Mouse (Mus musculus): ENCODE data around the gene Klhl29. TPM values are rescaled to one million over a fixed set of nuclear protein-coding genes. Genes with fewer than 3 reads are reported as not detected.
A peak's percentile ranks its signal among the peaks of the same experiment; 100 is the strongest.

Klhl29 gene
- polyA plus RNA-seq, 2 experiments = 4.9 to 14.0 TPM

DNA sequence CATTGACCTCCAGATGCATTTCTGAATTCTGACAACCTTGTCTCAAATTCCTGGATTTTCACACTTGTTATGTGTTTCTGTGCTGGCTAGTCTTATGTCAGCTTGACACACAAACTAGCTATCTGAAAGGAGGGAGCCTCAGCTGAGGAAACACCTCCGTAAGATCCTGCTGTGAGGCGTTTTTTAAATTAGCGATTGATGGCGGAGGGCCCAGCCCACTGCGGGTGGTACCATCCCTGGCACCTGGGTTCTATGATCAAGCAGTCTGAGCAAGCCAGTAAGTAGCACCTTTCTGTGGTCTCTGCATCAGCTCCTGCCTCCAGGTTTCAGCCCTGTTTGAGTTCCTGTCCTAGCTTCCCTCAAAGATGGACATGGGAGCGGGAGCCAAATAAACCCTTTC lies 131.6 kb downstream of the Klhl29 start:
- ATAC-seq (ENCODE audit: low FRiP score, low read depth) (no peak), DNase-seq (ENCODE audit: low spot score) (no peak)
- Histone ChIP-seq H3K27me3 (ENCODE audit: control insufficient read depth, insufficient read depth, low read length) (no peaks in the 10 kb centered on the region), H3K4me2 (replicated peaks; ENCODE audit: low read depth, low read length, severe bottlenecking) (no peak overlapping the region), H3K27ac (replicated peaks; ENCODE audit: low read depth, low read length) (no peak overlapping the region), H3K9ac (ENCODE audit: low read depth, low read length, severe bottlenecking) (no peak overlapping the region), H3K9me3 (ENCODE audit: control insufficient read depth, low read length) (no peaks in the 10 kb centered on the region), H3K4me1 (ENCODE audit: control insufficient read depth, insufficient read depth, low read length) (peaks cover 59% of the 10 kb centered on the region), H3K36me3 (ENCODE audit: control insufficient read depth, insufficient read depth, low read length) (no peaks in the 10 kb centered on the region), H3K4me3 (replicated peaks; ENCODE audit: low read length) (no peak overlapping the region)
- WGBS = 61% methylated on average over 6 of the region's 6 CpGs
- TF ChIP-seq POLR2A (IDR thresholded peaks at IDR 0.05; ENCODE audit: borderline replicate concordance, extremely low read depth, insufficient read depth, insufficient read length) = no peak

DNA sequence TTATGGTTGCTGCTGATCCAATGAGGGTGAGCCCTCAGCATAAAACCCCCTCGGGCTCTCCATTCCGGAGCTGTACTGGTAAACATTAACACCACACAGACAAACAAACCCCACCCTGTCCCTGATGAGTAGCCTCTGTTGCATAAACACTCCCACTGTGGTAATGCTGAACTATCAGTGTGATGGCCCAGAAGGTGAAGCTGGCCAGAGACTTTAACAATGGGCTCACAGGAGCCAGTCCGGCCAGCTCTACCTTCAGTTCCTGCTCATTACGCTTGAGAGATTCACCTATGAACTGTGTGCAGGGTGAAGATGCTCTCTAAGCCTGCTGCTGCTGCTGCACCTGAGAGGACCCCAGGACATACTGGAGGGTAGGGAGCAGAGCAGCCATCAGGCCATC lies 132.0 kb downstream of the Klhl29 start:
- H3K4me1 ChIP-seq (ENCODE audit: control insufficient read depth, insufficient read depth, low read length) = peaks cover 62% of the 10 kb centered on the region

DNA sequence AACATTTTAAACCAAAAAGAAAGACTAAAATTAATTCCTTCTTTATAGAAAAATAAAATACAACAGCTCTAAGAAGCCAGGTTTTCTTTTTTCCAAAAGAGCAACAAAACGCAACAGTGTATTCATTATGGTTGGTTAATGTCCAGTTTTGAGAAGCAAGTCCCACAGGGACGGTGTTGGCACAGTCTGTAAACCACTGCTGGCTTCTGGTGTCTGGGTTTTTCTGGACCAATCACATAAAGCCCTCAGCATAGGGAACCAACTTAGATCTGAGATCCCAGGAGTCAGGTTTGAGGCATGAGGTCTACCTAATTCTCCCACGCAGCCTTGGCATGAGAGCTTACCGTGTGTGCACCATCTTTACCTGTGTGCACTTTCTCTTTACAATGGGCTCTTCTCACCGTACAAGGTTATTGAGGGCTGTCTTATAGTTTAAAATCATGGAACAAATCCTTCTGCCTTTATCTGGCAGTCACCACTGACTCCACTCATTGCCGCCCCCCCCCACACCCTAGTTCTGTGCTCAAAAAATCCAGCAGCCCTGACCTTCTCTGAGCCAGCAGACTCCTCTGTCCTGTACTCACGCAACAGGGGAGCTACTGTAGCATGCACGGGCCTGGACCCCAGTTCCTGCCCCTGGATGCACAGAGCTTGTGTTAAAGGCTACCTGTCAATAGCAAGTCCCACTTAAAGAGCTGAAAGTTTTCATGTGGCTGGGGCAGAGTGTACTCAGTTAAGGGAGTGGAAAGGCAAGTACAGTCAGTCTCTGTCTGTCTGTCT lies 132.7 kb downstream of the Klhl29 start:
- peaks cover 64% of the 10 kb centered on the region for H3K4me1 ChIP-seq (ENCODE audit: control insufficient read depth, insufficient read depth, low read length)
- H3K4me3 ChIP-seq (replicated peaks; ENCODE audit: low read length) = no peak overlapping the region
- no peaks in the 10 kb centered on the region for H3K36me3 ChIP-seq (ENCODE audit: control insufficient read depth, insufficient read depth, low read length)
- no peak for TF ChIP-seq POLR2A (IDR thresholded peaks at IDR 0.05; ENCODE audit: borderline replicate concordance, extremely low read depth, insufficient read depth, insufficient read length)
- DNase-seq (ENCODE audit: low spot score) (no peak), ATAC-seq (ENCODE audit: low FRiP score, low read depth) (no peak)
- 67% methylated on average over 8 of the region's 8 CpGs for WGBS
- H3K4me2 ChIP-seq (replicated peaks; ENCODE audit: low read depth, low read length, severe bottlenecking) = no peak overlapping the region
- no peak overlapping the region for H3K9ac ChIP-seq (ENCODE audit: low read depth, low read length, severe bottlenecking)
- no peaks in the 10 kb centered on the region for H3K9me3 ChIP-seq (ENCODE audit: control insufficient read depth, low read length)
- H3K27ac ChIP-seq (replicated peaks; ENCODE audit: low read depth, low read length) = no peak overlapping the region
- H3K27me3 ChIP-seq (ENCODE audit: control insufficient read depth, insufficient read depth, low read length) = no peaks in the 10 kb centered on the region

More for the DNA sequence above, 132.0 kb downstream of the Klhl29 start:
- Histone ChIP-seq H3K27ac (replicated peaks; ENCODE audit: low read depth, low read length) (no peak overlapping the region), H3K9ac (ENCODE audit: low read depth, low read length, severe bottlenecking) (no peak overlapping the region), H3K27me3 (ENCODE audit: control insufficient read depth, insufficient read depth, low read length) (no peaks in the 10 kb centered on the region), H3K36me3 (ENCODE audit: control insufficient read depth, insufficient read depth, low read length) (no peaks in the 10 kb centered on the region), H3K9me3 (ENCODE audit: control insufficient read depth, low read length) (no peaks in the 10 kb centered on the region), H3K4me3 (replicated peaks; ENCODE audit: low read length) (no peak overlapping the region), H3K4me2 (replicated peaks; ENCODE audit: low read depth, low read length, severe bottlenecking) (no peak overlapping the region)
- no peak for TF ChIP-seq POLR2A (IDR thresholded peaks at IDR 0.05; ENCODE audit: borderline replicate concordance, extremely low read depth, insufficient read depth, insufficient read length)
- DNase-seq (ENCODE audit: low spot score) (no peak), ATAC-seq (ENCODE audit: low FRiP score, low read depth) (no peak)
- 50% methylated on average over 4 of the region's 4 CpGs for WGBS

DNA sequence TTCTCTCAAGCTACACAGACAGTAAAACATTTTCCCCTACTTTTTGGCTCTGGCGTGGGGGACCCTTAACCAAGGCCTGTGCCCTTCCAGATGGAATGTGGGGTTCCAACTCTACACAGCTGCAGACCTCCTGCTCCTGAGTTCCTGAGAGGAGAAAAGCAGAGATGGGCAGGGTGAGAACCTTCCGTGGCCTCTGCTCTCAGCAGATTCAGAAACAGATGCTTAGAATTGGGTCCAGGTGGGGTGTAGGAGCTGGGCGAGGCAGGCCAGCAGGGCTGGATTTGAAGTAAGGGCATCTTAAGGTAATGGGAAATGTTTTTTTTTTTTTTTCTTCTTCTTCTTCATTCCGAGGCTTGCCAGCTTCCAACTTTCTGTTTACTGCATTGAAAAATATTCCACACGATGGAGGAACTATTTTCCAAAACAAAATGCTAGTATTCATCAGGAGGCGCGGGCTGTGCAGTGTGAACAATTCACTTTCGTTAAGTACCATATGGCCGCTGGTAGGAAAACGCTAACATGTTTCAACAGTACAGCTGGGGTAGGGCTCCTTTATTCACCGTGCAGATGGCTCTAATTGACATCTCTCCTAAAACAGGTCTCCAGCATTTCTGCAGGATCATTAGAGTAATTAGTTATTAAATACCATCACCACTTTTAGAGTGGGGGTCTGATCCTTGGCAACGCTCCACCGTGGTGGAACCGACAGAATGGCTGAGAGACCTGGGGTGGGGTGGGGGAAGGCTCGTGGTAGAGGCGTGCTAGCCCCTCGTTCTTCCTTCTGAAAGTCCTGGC lies 135.8 kb downstream of the Klhl29 start:
- no peak for DNase-seq (ENCODE audit: low spot score)
- H3K9ac ChIP-seq (ENCODE audit: low read depth, low read length, severe bottlenecking) = no peak overlapping the region

DNA sequence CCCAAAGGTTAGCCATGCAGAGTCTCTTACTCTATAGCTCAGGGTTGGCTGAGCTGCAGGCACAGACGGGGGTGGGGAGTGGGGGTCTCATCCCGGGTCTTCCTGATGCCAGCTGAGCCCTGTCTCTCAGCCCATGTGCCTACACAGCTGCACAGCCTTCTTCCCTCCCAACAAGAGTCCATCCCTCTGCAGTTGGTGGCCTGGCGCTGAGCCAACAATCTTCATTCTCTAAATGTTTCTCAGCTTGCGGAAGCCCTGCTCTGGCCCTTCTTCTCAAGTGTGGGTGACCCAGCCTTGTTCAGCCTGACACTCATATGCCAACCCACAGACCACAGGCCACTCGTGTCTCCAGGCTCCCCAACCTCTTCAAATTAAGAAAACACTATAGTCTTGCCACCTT lies 138.4 kb downstream of the Klhl29 start:
- Histone ChIP-seq H3K4me1 (ENCODE audit: control insufficient read depth, insufficient read depth, low read length) (peaks cover 24% of the 10 kb centered on the region), H3K4me2 (replicated peaks; ENCODE audit: low read depth, low read length, severe bottlenecking) (no peak overlapping the region), H3K36me3 (ENCODE audit: control insufficient read depth, insufficient read depth, low read length) (no peaks in the 10 kb centered on the region), H3K27ac (replicated peaks; ENCODE audit: low read depth, low read length) (no peak overlapping the region), H3K9ac (ENCODE audit: low read depth, low read length, severe bottlenecking) (no peak overlapping the region), H3K27me3 (ENCODE audit: control insufficient read depth, insufficient read depth, low read length) (no peaks in the 10 kb centered on the region), H3K4me3 (replicated peaks; ENCODE audit: low read length) (no peak overlapping the region), H3K9me3 (ENCODE audit: control insufficient read depth, low read length) (no peaks in the 10 kb centered on the region)
- 66% methylated on average over 5 of the region's 5 CpGs for WGBS
- DNase-seq (ENCODE audit: low spot score) (peak; percentile 81), ATAC-seq (ENCODE audit: low FRiP score, low read depth) (peak; percentile 78)
- no peak for TF ChIP-seq POLR2A (IDR thresholded peaks at IDR 0.05; ENCODE audit: borderline replicate concordance, extremely low read depth, insufficient read depth, insufficient read length)

More for the DNA sequence above, 135.8 kb downstream of the Klhl29 start:
- ATAC-seq (ENCODE audit: low FRiP score, low read depth) = no peak
- no peak overlapping the region for H3K27ac ChIP-seq (replicated peaks; ENCODE audit: low read depth, low read length)
- no peak for TF ChIP-seq POLR2A (IDR thresholded peaks at IDR 0.05; ENCODE audit: borderline replicate concordance, extremely low read depth, insufficient read depth, insufficient read length)
- no peak overlapping the region for H3K4me3 ChIP-seq (replicated peaks; ENCODE audit: low read length)
- no peaks in the 10 kb centered on the region for H3K9me3 ChIP-seq (ENCODE audit: control insufficient read depth, low read length)
- peaks cover 41% of the 10 kb centered on the region for H3K4me1 ChIP-seq (ENCODE audit: control insufficient read depth, insufficient read depth, low read length)
- H3K36me3 ChIP-seq (ENCODE audit: control insufficient read depth, insufficient read depth, low read length) = no peaks in the 10 kb centered on the region
- no peaks in the 10 kb centered on the region for H3K27me3 ChIP-seq (ENCODE audit: control insufficient read depth, insufficient read depth, low read length)
- H3K4me2 ChIP-seq (replicated peaks; ENCODE audit: low read depth, low read length, severe bottlenecking) = 0 out of 2 replicates have a peak overlapping the region, but pooled peaks have one; percentile 0
- WGBS = 26% methylated on average over 17 of the region's 17 CpGs

Data from limb, embryonic 14.5 days (tissue).